8 mouse cellular contexts compared by ENCODE assay signal in the genomic region with DNA sequence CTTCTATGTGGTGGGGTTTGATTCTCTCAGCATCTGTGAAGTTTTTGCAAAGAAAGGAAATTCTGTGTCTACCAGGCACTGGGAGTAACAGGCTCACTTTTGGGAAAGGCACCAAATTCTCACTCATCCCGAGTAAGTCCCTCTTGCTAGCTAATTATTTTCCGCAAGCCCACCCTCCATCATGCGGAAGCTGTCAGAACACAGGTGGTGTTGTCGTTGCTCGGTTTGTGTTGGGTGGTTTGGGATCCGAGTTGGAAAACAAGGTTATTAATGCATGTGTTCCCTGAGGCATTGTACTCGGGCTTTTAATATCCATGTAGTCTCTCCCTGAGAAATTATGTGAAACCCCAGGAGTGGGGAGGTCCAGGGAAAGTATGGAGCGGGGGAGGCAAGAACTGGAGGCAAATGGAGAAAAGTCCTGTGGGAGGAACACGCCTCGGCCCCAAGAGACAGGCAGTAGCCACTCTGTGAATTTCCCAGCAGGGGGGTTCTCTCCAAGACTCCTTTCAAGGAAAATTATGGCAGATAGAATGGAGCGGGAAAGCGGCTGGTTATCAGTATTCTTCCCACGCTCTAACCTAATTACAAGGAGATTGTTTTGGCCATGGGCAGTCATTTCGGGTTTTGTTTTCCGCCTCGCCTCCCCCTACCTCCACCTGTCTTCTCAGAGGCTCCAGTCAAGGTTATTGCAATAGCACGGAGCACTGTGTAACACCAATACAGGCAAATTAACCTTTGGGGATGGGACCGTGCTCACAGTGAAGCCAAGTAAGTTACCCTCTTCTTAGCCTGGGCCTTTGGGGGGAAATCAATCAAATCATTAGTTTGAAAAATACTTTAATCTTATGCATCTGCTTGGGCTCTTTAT.
DNase-seq lines count a peak whose midpoint lies in the region; ATAC-seq lines count a peak whose summit lies in the region.

No protein-coding gene starts in this region.

- H3K9ac ChIP-seq in forebrain, embryonic 11.5 days (ENCODE audit: low read length), result no peak overlapping the region
- H3K9ac ChIP-seq in heart, embryonic 12.5 days, result no peak overlapping the region

- no peak for ATAC-seq in forebrain, embryonic 11.5 days (replicated peaks; ENCODE audit: low FRiP score)
- ATAC-seq in heart, embryonic 12.5 days (ENCODE audit: insufficient number of reproducible peaks, low FRiP score), result no peak

- DNase-seq in forebrain, embryonic 11.5 days (ENCODE audit: low spot score), result peak; percentile 53
- DNase-seq in forebrain, embryonic 10.5 days (ENCODE audit: extremely low spot score, low spot score), result no peak
- DNase-seq in cerebellum, adult 11-12 months, result peak; percentile 33
- peak; percentile 17 for DNase-seq in kidney, postnatal 10 days
- DNase-seq in retina, postnatal 1 day, result peak; percentile 28
- DNase-seq in spleen, postnatal 4 days (ENCODE audit: low spot score in 2 of 2), result no peak
- no peak for DNase-seq in embryo, embryonic 9.5 days (ENCODE audit: extremely low spot score)

- no peaks in the 10 kb centered on the region for H3K9me3 ChIP-seq in forebrain, embryonic 11.5 days (ENCODE audit: control insufficient read depth, low read length)
- no peaks in the 10 kb centered on the region for H3K9me3 ChIP-seq in forebrain, embryonic 10.5 days
- H3K9me3 ChIP-seq in heart, embryonic 12.5 days (replicated peaks), result no peaks in the 10 kb centered on the region

- no peak overlapping the region for H3K4me3 ChIP-seq in forebrain, embryonic 11.5 days (ENCODE audit: low read depth, low read length)
- no peak overlapping the region for H3K4me3 ChIP-seq in forebrain, embryonic 10.5 days
- no peak overlapping the region for H3K4me3 ChIP-seq in heart, embryonic 12.5 days

- H3K27me3 ChIP-seq in forebrain, embryonic 11.5 days (ENCODE audit: control insufficient read depth, insufficient read depth, low read length), result no peaks in the 10 kb centered on the region
- H3K27me3 ChIP-seq in forebrain, embryonic 10.5 days (ENCODE audit: poor library complexity, severe bottlenecking), result no peaks in the 10 kb centered on the region
- no peaks in the 10 kb centered on the region for H3K27me3 ChIP-seq in heart, embryonic 12.5 days (replicated peaks)

- no peak overlapping the region for H3K27ac ChIP-seq in forebrain, embryonic 11.5 days (ENCODE audit: low read depth, low read length)
- H3K27ac ChIP-seq in forebrain, embryonic 10.5 days, result no peak overlapping the region
- H3K27ac ChIP-seq in heart, embryonic 12.5 days (ENCODE audit: poor library complexity, severe bottlenecking), result peak overlapping the region; percentile 53

- H3K4me2 ChIP-seq in forebrain, embryonic 11.5 days (ENCODE audit: low read depth, low read length, severe bottlenecking), result peak overlapping the region; percentile 8; the same call in 1 of the 2 replicates
- H3K4me2 ChIP-seq in heart, embryonic 12.5 days, result no peak overlapping the region

- H3K36me3 ChIP-seq in forebrain, embryonic 11.5 days (ENCODE audit: control insufficient read depth, insufficient read depth, low read length), result no peaks in the 10 kb centered on the region
- H3K36me3 ChIP-seq in forebrain, embryonic 10.5 days (replicated peaks), result no peaks in the 10 kb centered on the region
- no peaks in the 10 kb centered on the region for H3K36me3 ChIP-seq in heart, embryonic 12.5 days

- no peaks in the 10 kb centered on the region; the same call in none of the 2 replicates for H3K4me1 ChIP-seq in forebrain, embryonic 11.5 days (replicated peaks; ENCODE audit: control insufficient read depth, insufficient read depth, low read length)
- peaks cover 53% of the 10 kb centered on the region for H3K4me1 ChIP-seq in forebrain, embryonic 10.5 days
- peaks cover 57% of the 10 kb centered on the region for H3K4me1 ChIP-seq in heart, embryonic 12.5 days (replicated peaks)

- 56% methylated on average over 18 of the region's 18 CpGs for WGBS in forebrain, embryonic 11.5 days
- 75% methylated on average over 18 of the region's 18 CpGs for WGBS in forebrain, embryonic 10.5 days
- 65% methylated on average over 18 of the region's 18 CpGs for WGBS in heart, embryonic 12.5 days

Comparison
In these comparisons a context has a peak if more than half of its experiments do, and no peak if none do; other contexts are left out.
1. DNase-seq: peak in forebrain, embryonic 11.5 days (single experiment), cerebellum, adult 11-12 months (single experiment), kidney, postnatal 10 days (single experiment) and retina, postnatal 1 day (single experiment); none in forebrain, embryonic 10.5 days (single experiment), spleen, postnatal 4 days (0 of 2) and embryo, embryonic 9.5 days (single experiment).